Mouse (Mus musculus) brain, embryonic 14.5 days (tissue): ENCODE data around the gene Polr2a.

Experiments used
- CTCF ChIP-seq: fragments of 200-500 bp; IDR thresholded peaks from 2 replicates; pipeline ENCODE4 v1.5.1; 2012; ENCODE audit warnings: inconsistent platforms, mild to moderate bottlenecking, moderate library complexity, borderline replicate concordance; ENCODE audit not compliant: insufficient read depth, insufficient read length; ENCODE audit errors: extremely low read depth
- POLR2A ChIP-seq: fragments of 200-500 bp; IDR thresholded peaks from 2 replicates; pipeline ENCODE4 v1.6.1; 2012; ENCODE audit warnings: mild to moderate bottlenecking, inconsistent platforms, borderline replicate concordance; ENCODE audit not compliant: poor library complexity, insufficient read depth, insufficient read length, severe bottlenecking; ENCODE audit errors: extremely low read depth

DNA sequence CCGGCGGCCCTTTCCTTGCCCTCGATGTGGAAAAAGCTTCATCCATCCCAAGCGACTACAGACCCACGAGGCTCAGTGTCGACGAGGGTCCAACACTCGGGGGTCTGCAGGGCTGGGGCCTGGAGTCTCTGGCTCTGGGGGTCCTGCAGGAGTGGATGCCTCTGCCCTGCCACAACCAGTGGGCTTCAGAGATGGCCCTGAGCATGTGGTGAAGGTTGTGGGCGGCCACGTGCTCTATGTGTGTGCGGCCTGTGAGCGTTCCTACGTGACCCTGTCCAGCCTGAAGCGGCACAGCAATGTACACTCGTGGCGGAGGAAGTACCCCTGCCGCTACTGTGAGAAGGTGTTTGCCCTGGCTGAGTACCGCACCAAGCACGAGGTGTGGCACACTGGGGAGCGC is 18.1 kb upstream of the Polr2a start:
- no peak for TF ChIP-seq POLR2A
- no peak for TF ChIP-seq CTCF
